Mouse (Mus musculus) liver, embryonic 14.5 days (tissue): ENCODE results near the gene Serpinb2. TPM values are rescaled to one million over a fixed set of nuclear protein-coding genes. Genes with fewer than 3 reads are reported as not detected.

Experiments used
- ATAC-seq: fragments of 200-750 bp; cut with Nextera tagmentation; 2 replicates; pipeline ENCODE4 v1.8.0; 2017; ENCODE audit warnings: moderate number of reproducible peaks, mild to moderate bottlenecking, moderate library complexity; ENCODE audit not compliant: insufficient read depth
- DNase-seq, 3 experiments: peaks; one replicate each; pipeline ENCODE4 v3.0.0-alpha.2; 2012 to 2013; ENCODE audit warnings: low read depth in 3 of 3, low spot score in 3 of 3
- H3K27ac ChIP-seq: fragments of 300-500 bp; sonication (generic); 2 replicates; pipeline ENCODE4 v1.5.1; 2014; ENCODE audit warnings: moderate library complexity, mild to moderate bottlenecking, control low read depth, inconsistent platforms
- H3K27me3 ChIP-seq: fragments of 300-500 bp; sonication (generic); 2 replicates; pipeline ENCODE4 v1.6.1; 2014; ENCODE audit warnings: mild to moderate bottlenecking, low read length, moderate library complexity; ENCODE audit not compliant: control insufficient read depth, insufficient read depth
- H3K36me3 ChIP-seq: fragments of 300-500 bp; sonication (generic); replicated peaks from 2 replicates; pipeline ENCODE4 v1.6.1; 2014; ENCODE audit warnings: low read depth; ENCODE audit not compliant: control insufficient read depth, insufficient read depth
- H3K4me1 ChIP-seq, 2 experiments: fragments of 200-500 bp in 1 of 2; fragments of 300-500 bp in 1 of 2; sonication (generic) in 1 of 2; replicated peaks; 2 replicates each; pipeline ENCODE4 v1.6.1; 2012 to 2014; ENCODE audit warnings: antibody characterized with exemption in 1 of 2, inconsistent platforms in 1 of 2, low read length in 1 of 2; ENCODE audit not compliant: control insufficient read depth in 2 of 2, insufficient read depth in 2 of 2
- H3K4me2 ChIP-seq: fragments of 300-500 bp; sonication (generic); 2 replicates; pipeline ENCODE4 v1.6.1; 2014; ENCODE audit warnings: low read depth, mild to moderate bottlenecking, control low read depth, moderate library complexity
- H3K4me3 ChIP-seq, 2 experiments: fragments of 200-500 bp in 1 of 2; fragments of 300-500 bp in 1 of 2; sonication (generic) in 1 of 2; 2 replicates each; pipeline ENCODE4 v1.5.1; 2012 to 2014; ENCODE audit warnings: low read depth in 2 of 2, low read length in 2 of 2, mild to moderate bottlenecking in 2 of 2, control low read depth in 1 of 2, inconsistent platforms in 1 of 2, moderate library complexity in 1 of 2; ENCODE audit not compliant: insufficient read depth in 1 of 2
- H3K9ac ChIP-seq: fragments of 300-500 bp; sonication (generic); replicated peaks from 2 replicates; pipeline ENCODE4 v1.6.1; 2014; ENCODE audit warnings: mild to moderate bottlenecking, control low read depth, moderate library complexity
- H3K9me3 ChIP-seq: fragments of 300-500 bp; sonication (generic); 2 replicates; pipeline ENCODE4 v1.6.1; 2016; ENCODE audit warnings: low read length, mixed read lengths; ENCODE audit not compliant: control insufficient read depth
- CTCF ChIP-seq: IDR thresholded peaks from 2 replicates; pipeline ENCODE4 v1.5.1; 2016; ENCODE audit warnings: antibody characterized with exemption, low read depth, control low read depth
- EP300 ChIP-seq: IDR thresholded peaks from 2 replicates; pipeline ENCODE4 v1.6.1; 2016; ENCODE audit warnings: antibody characterized with exemption, low read depth
- WGBS: fragments of 180-500 bp; shearing (Covaris S2); extraction: QIAGEN DNeasy Blood & Tissue Kit; methylation state at CpG from one replicate; pipeline ENCODE4 v1.1.7; 2014; ENCODE audit not compliant: insufficient replicate concordance; 5-methylcytosine and 5-hydroxymethylcytosine counted together
- polyA plus RNA-seq, 2 experiments: library from polyadenylated mRNA; depleted of rRNA in 1 of 2; stranded (reverse) in 1 of 2; unstranded in 1 of 2; fragments of >200 nt; fragmentation: Nextera tagmentation in 1 of 2; extraction: Ambion mirVana in 1 of 2; gene quantifications; 2 replicates each; pipeline versions ENCODE4 v1.2.1 to v1.2.3; 2012 to 2014

Gene Serpinb2
- polyA plus RNA-seq, 2 experiments = 2.1 to 3.4 TPM

DNA sequence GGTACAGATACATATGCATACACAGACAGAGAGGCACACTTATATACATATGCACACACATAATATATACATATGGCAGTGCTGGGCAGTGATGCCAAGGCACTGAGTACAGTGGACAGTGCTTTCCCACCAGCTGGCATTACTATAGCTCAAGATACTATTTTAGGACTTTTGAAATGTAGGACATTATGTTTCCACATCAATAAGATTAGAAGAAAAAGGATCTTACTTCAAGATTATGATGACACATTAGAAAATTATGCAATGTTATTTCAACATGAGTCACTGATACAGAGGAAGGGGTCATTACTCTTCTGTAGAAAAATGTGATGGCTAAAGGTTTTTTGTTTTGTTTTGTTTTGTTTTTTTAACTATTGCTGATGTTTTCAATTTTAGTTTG is 9.2 kb upstream of the Serpinb2 start:
- Histone ChIP-seq H3K27ac (no peak overlapping the region), H3K9ac (no peak overlapping the region), H3K4me2 (no peak overlapping the region), H3K27me3 (no peaks in the 10 kb centered on the region), H3K4me3 (no peak overlapping the region), H3K9me3 (no peaks in the 10 kb centered on the region), H3K36me3 (no peaks in the 10 kb centered on the region), H3K4me1 (no peaks in the 10 kb centered on the region)
- no peak for TF ChIP-seq CTCF
- TF ChIP-seq EP300 = no peak
- DNase-seq = no peak
- no peak for ATAC-seq

DNA sequence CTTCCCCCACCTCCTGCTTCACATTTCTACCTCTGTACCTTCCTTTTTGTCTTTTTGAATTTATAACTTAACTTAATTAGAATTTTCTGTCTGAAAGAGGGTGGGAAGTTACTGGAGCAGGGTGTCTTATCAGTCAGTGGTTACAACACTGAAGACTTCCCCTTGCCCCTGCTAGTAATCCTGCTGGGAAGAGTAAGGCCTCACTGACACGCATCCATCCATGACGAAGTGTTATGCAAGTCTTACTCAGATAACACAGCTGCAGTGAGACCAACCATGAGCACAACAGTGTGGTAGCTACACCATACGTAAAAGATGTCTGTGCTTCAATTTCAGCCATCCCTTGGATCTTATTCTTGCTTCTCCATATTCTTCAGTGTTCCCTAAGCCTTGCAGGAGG is 7.9 kb upstream of the Serpinb2 start:
- ATAC-seq (no peak), DNase-seq (no peak)
- H3K9ac ChIP-seq = no peak overlapping the region
- no peaks in the 10 kb centered on the region for H3K4me1 ChIP-seq
- TF ChIP-seq CTCF (no peak), EP300 (no peak)
- H3K4me3 ChIP-seq = no peak overlapping the region
- no peaks in the 10 kb centered on the region for H3K9me3 ChIP-seq
- H3K36me3 ChIP-seq = no peaks in the 10 kb centered on the region
- H3K27ac ChIP-seq = no peak overlapping the region
- H3K4me2 ChIP-seq = no peak overlapping the region
- WGBS = 17% methylated on average over 3 of the region's 3 CpGs
- H3K27me3 ChIP-seq = no peaks in the 10 kb centered on the region

DNA sequence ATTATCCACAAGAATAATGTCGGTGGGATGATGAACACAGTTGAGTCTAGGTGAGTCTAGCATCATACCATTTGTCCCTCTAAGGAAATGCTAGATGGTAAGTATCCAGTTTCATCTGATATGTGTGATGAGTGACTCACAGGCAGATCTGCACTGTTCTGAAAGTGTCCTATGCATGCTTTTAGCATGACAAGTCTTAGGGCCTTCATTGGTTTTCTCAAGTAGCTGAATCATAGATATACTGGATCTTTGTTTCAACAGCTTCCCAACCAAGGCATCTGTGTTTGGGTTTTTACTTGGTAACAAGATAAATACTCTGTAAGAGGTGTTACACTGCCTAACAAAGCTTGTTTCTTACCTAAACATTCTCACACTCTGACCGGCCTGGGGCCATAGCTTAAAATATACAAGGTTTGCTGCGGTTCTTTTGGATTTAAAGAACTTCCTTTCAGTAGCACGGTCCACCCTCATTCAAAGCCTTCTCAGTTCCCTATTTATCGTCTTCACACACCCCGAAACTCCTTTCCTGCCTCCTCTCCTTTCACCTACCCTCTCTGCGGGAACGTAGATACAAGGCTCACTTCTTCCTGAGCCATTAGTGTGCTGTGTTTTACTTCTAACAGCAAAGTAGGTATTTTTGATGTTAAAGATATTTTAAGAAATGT is 5.2 kb upstream of the Serpinb2 start:
- Histone ChIP-seq H3K36me3 (no peaks in the 10 kb centered on the region), H3K4me2 (no peak overlapping the region), H3K9ac (no peak overlapping the region), H3K27ac (no peak overlapping the region), H3K4me1 (no peaks in the 10 kb centered on the region), H3K4me3 (no peak overlapping the region), H3K9me3 (no peaks in the 10 kb centered on the region), H3K27me3 (no peaks in the 10 kb centered on the region)
- TF ChIP-seq EP300 = no peak
- TF ChIP-seq CTCF = no peak
- 39% methylated on average over 8 of the region's 8 CpGs for WGBS
- DNase-seq = no peak
- ATAC-seq = no peak

DNA sequence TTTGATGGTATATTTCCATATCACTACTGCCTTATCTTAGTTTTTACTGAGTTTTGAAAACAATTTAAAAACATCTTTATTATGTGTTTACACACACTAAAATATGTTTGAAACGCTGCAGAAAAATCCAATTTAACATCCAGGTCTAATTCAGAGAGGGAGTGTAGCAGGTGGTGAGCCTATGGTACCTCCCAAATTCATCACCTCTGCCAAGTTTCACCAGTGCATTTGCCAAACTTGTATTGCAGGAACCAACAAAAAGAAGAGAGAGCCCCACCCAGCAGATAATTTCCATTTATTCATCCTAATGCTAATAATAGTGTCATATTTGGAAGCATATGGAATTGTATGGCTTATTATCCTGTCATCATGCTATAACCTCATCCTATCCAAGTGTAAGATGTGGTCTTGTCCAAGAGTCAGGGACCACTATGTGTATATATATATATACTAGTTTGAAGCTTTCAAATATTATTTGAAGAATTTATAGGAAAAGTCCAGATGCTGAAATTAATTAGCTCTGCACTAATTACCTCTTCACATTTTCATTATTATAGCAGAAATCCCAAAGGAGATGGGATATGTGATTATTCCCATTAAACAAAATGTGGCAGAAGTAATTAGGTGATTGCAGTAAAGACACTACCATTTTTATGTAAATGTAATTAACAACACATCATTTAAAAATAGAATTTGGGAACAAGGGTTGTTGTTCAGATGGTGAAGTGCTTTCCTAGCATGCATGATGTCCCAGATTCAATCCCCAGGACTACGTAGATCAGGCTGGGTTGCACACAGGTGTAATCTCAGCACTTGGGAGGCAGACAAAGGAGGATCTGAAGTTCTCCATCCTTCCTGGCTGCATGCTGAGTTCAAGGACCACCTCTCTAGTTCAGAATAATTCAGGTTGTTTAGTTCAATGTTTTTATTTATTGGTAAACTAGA is 1.2 kb downstream of the Serpinb2 start:
- Histone ChIP-seq H3K9ac (no peak overlapping the region), H3K9me3 (no peaks in the 10 kb centered on the region), H3K27me3 (no peaks in the 10 kb centered on the region), H3K4me1 (0 out of 4 replicates have a peak, but pooled peaks cover 0 to 2% of the 10 kb centered on the region in 2 experiments), H3K4me2 (no peak overlapping the region), H3K27ac (no peak overlapping the region), H3K4me3 (no peak overlapping the region), H3K36me3 (no peaks in the 10 kb centered on the region)
- 55% methylated on average over 2 of the region's 2 CpGs for WGBS
- no peak for TF ChIP-seq CTCF
- no peak for TF ChIP-seq EP300
- ATAC-seq (no peak), DNase-seq (no peak)

DNA sequence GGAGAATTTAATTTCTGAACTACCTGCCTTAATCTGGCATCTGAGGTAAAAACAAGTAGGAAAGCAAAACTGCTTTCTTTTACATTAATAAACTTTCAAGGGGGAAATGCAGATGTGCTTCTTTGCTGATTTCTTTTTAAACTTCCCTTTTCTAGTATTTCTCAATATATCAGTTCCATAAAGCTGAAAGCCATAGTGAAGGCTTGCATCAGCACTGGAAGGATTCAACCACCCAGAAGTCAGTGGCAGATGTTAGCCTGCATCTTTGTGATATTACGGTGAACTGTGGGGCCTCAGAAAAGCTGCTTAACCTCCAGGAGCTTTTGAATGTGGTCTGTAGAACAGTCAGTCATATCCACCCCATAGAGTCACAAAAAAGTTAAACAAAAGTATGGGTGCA is 2.3 kb downstream of the Serpinb2 start:
- no peaks in the 10 kb centered on the region for H3K9me3 ChIP-seq
- no peak for ATAC-seq
- TF ChIP-seq CTCF = no peak
- TF ChIP-seq EP300 = no peak
- no peak overlapping the region for H3K4me2 ChIP-seq
- WGBS = 43% methylated on average over 1 of the region's 1 CpGs
- H3K36me3 ChIP-seq = no peaks in the 10 kb centered on the region
- H3K9ac ChIP-seq = no peak overlapping the region
- H3K4me1 ChIP-seq = 0 out of 4 replicates have a peak, but pooled peaks cover 0 to 2% of the 10 kb centered on the region in 2 experiments
- H3K4me3 ChIP-seq = no peak overlapping the region
- DNase-seq = no peak
- no peaks in the 10 kb centered on the region for H3K27me3 ChIP-seq
- H3K27ac ChIP-seq = no peak overlapping the region
